ENCODE assay signal across 18 mouse cellular contexts in genomic region chr4:97847653-97848052, GRCm38 (mm10).
DNase-seq lines count a peak whose midpoint lies in the region; ATAC-seq and TF ChIP-seq lines count a peak whose summit lies in the region.
"Had no signal": no experiment of that assay in that cellular context is flagged by ENCODE, and none has a peak within 500 bp of the region (broad histone marks: within the 10 kb centered on the region; RNA-seq: fewer than 3 reads in every experiment).

No protein-coding gene starts in this region.

- TF ChIP-seq CTCF in lung, embryonic 14.5 days (IDR thresholded peaks at IDR 0.05; ENCODE audit: low read depth): no peak
- no peak for TF ChIP-seq CTCF in lung, adult 2 months (IDR thresholded peaks at IDR 0.05; ENCODE audit: insufficient read depth, low read length)

- H3K4me1 ChIP-seq in heart, embryonic 12.5 days (replicated peaks): peaks cover 43% of the 10 kb centered on the region
- peaks cover 38% of the 10 kb centered on the region for H3K4me1 ChIP-seq in heart, embryonic 16.5 days (ENCODE audit: control insufficient read depth, insufficient read depth, low read length)
- peaks cover 25% of the 10 kb centered on the region for H3K4me1 ChIP-seq in lung, embryonic 14.5 days (ENCODE audit: insufficient read depth)
- peaks cover 15% of the 10 kb centered on the region for H3K4me1 ChIP-seq in lung, adult 2 months (ENCODE audit: control insufficient read depth, insufficient read depth, low read length)
- peaks cover 45% of the 10 kb centered on the region for H3K4me1 ChIP-seq in embryonic facial prominence, embryonic 10.5 days

- H3K27me3 ChIP-seq in heart, embryonic 12.5 days (replicated peaks): no peaks in the 10 kb centered on the region
- H3K27me3 ChIP-seq in heart, embryonic 16.5 days (ENCODE audit: control insufficient read depth, insufficient read depth, low read length): no peaks in the 10 kb centered on the region
- H3K27me3 ChIP-seq in lung, embryonic 14.5 days (ENCODE audit: insufficient read depth, low read length): no peaks in the 10 kb centered on the region
- H3K27me3 ChIP-seq in embryonic facial prominence, embryonic 10.5 days (replicated peaks; ENCODE audit: low read depth, poor library complexity, severe bottlenecking): peaks cover 7% of the 10 kb centered on the region; the same call in 1 of the 2 replicates
- H3K27me3 ChIP-seq: CH12.LX; forebrain, embryonic 15.5 days; hindbrain, embryonic 15.5 days had no signal

- intact Hi-C loops in heart, postnatal 14 days (cut with DNase I): no loop called here

- DNase-seq in heart, postnatal 14 days: no peak
- no peak for DNase-seq in heart, adult 8-10 months (ENCODE audit: low spot score)
- DNase-seq in lung, embryonic 14.5 days: peak; percentile 44
- DNase-seq in lung, adult 2 months: no peak
- DNase-seq in embryonic facial prominence, embryonic 10.5 days (ENCODE audit: low spot score): no peak
- no peak for DNase-seq in c-Kit-positive CD71-positive TER-119-positive erythroid progenitor cells, embryonic 14.5 days (ENCODE audit: low spot score)
- DNase-seq: adrenal gland, adult 2 months; adrenal gland, postnatal 25 days; cerebellum, adult 2 months; cerebellum, postnatal 10 days; gastrocnemius, postnatal 36 days; kidney, adult 11 months; kidney, adult 9 months had no signal

- TF ChIP-seq POLR2A in lung, adult 2 months (IDR thresholded peaks at IDR 0.05; ENCODE audit: borderline replicate concordance, extremely low read depth, low read depth, low read length): no peak

- no peak overlapping the region for H3K4me2 ChIP-seq in heart, embryonic 12.5 days
- H3K4me2 ChIP-seq in heart, embryonic 16.5 days (ENCODE audit: low read depth, low read length): no peak overlapping the region
- no peak overlapping the region for H3K4me2 ChIP-seq in lung, embryonic 14.5 days
- H3K4me2 ChIP-seq: forebrain, embryonic 15.5 days; hindbrain, embryonic 15.5 days had no signal

- no peak overlapping the region for H3K9ac ChIP-seq in heart, embryonic 12.5 days
- no peak overlapping the region for H3K9ac ChIP-seq in heart, embryonic 16.5 days (ENCODE audit: low read length)
- H3K9ac ChIP-seq in lung, embryonic 14.5 days: no peak overlapping the region
- H3K9ac ChIP-seq: forebrain, embryonic 15.5 days; hindbrain, embryonic 15.5 days had no signal

- H3K27ac ChIP-seq in heart, embryonic 12.5 days (ENCODE audit: poor library complexity, severe bottlenecking): peak overlapping the region; percentile 25; the same call in 1 of the 2 replicates
- peak overlapping the region; percentile 69 for H3K27ac ChIP-seq in heart, embryonic 16.5 days (ENCODE audit: low read length)
- H3K27ac ChIP-seq in lung, embryonic 14.5 days (ENCODE audit: low read depth): no peak overlapping the region
- 0 out of 2 replicates have a peak overlapping the region, but pooled peaks have one; percentile 16 for H3K27ac ChIP-seq in embryonic facial prominence, embryonic 10.5 days (replicated peaks)
- H3K27ac ChIP-seq: forebrain, embryonic 15.5 days; hindbrain, embryonic 15.5 days had no signal

- H3K36me3 ChIP-seq in heart, embryonic 12.5 days: peaks cover 5% of the 10 kb centered on the region; the same call in 1 of the 2 replicates
- no peaks in the 10 kb centered on the region for H3K36me3 ChIP-seq in heart, embryonic 16.5 days (ENCODE audit: control insufficient read depth, insufficient read depth)
- peaks cover 3% of the 10 kb centered on the region; the same call in 1 of the 2 replicates for H3K36me3 ChIP-seq in lung, embryonic 14.5 days (ENCODE audit: insufficient read depth)
- no peaks in the 10 kb centered on the region for H3K36me3 ChIP-seq in embryonic facial prominence, embryonic 10.5 days (replicated peaks)
- H3K36me3 ChIP-seq: forebrain, embryonic 15.5 days; hindbrain, embryonic 15.5 days had no signal

- 37% methylated on average over 5 of the region's 5 CpGs for WGBS in heart, embryonic 12.5 days
- 23% methylated on average over 5 of the region's 5 CpGs for WGBS in heart, embryonic 16.5 days
- WGBS in lung, embryonic 14.5 days: 63% methylated on average over 5 of the region's 5 CpGs
- 74% methylated on average over 5 of the region's 5 CpGs for WGBS in lung, adult 2 months
- WGBS in embryonic facial prominence, embryonic 10.5 days: 68% methylated on average over 5 of the region's 5 CpGs

- no peaks in the 10 kb centered on the region for H3K9me3 ChIP-seq in heart, embryonic 12.5 days (replicated peaks)
- H3K9me3 ChIP-seq in heart, embryonic 16.5 days (replicated peaks; ENCODE audit: control insufficient read depth, low read length): no peaks in the 10 kb centered on the region
- H3K9me3 ChIP-seq in lung, embryonic 14.5 days (ENCODE audit: low read depth, low read length): no peaks in the 10 kb centered on the region
- no peaks in the 10 kb centered on the region for H3K9me3 ChIP-seq in embryonic facial prominence, embryonic 10.5 days
- H3K9me3 ChIP-seq: forebrain, embryonic 15.5 days; hindbrain, embryonic 15.5 days had no signal

- no peak overlapping the region for H3K4me3 ChIP-seq in heart, embryonic 12.5 days
- no peak overlapping the region for H3K4me3 ChIP-seq in heart, embryonic 16.5 days (ENCODE audit: low read length)
- no peak overlapping the region for H3K4me3 ChIP-seq in lung, embryonic 14.5 days (ENCODE audit: low read depth, low read length)
- H3K4me3 ChIP-seq in lung, adult 2 months (replicated peaks; ENCODE audit: extremely low read depth, low read depth, low read length): no peak overlapping the region
- H3K4me3 ChIP-seq in embryonic facial prominence, embryonic 10.5 days: no peak overlapping the region
- H3K4me3 ChIP-seq: forebrain, embryonic 15.5 days; hindbrain, embryonic 15.5 days had no signal

- 0 out of 2 replicates have a peak, but pooled peaks have one; percentile 33 for ATAC-seq in heart, embryonic 12.5 days (ENCODE audit: insufficient number of reproducible peaks, low FRiP score)
- ATAC-seq in heart, embryonic 16.5 days (replicated peaks; ENCODE audit: extremely low read depth, insufficient read depth, low FRiP score): no peak; the same call in 1 of the 2 replicates
- ATAC-seq in lung, embryonic 14.5 days (ENCODE audit: insufficient read depth): 0 out of 2 replicates have a peak, but pooled peaks have one; percentile 19
- ATAC-seq: forebrain, embryonic 15.5 days had no signal
